Mouse (Mus musculus): ENCODE data around the gene Tll1. TPM values are rescaled to one million over a fixed set of nuclear protein-coding genes. Genes with fewer than 3 reads are reported as not detected.

Gene Tll1
- polyA plus RNA-seq, 1 experiment, result 0.01 TPM

DNA sequence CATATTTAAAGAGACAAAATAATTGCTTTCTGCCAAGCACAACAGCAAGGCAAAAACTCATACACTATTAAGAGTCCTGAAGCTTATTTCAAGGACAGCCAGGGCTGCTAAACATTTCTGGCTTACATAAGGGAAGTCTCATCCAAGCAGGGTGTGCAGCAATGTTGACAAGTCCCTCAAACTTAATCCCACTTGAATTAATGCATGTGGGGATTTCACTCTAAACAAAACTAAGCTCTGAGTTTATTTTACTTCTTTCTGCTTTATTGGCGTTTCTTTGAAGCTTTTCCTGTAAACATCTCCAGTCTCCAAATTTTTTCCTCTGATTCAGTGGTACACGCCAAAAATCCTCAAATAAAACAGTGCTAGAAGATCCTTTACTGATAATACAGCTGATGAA lies 146.2 kb downstream of the Tll1 start:
- Histone ChIP-seq H3K36me3 (ENCODE audit: control insufficient read depth, insufficient read depth) (no peaks in the 10 kb centered on the region), H3K79me2 (ENCODE audit: control insufficient read depth, insufficient read depth) (no peaks in the 10 kb centered on the region), H3K27me3 (ENCODE audit: control insufficient read depth, insufficient read depth, insufficient read length) (no peaks in the 10 kb centered on the region), H3ac (ENCODE audit: control insufficient read depth, insufficient read length, low read depth) (no peak overlapping the region), H3K4me3 (ENCODE audit: insufficient read depth, poor library complexity, severe bottlenecking) (no peak overlapping the region), H3K79me3 (ENCODE audit: low read depth) (no peaks in the 10 kb centered on the region)
- TF ChIP-seq MAX (IDR thresholded peaks at IDR 0.05), result no peak
- TF ChIP-seq CEBPB (IDR thresholded peaks at IDR 0.05; ENCODE audit: low read depth), result no peak
- TF ChIP-seq MYOD1 (IDR thresholded peaks at IDR 0.05; ENCODE audit: control insufficient read depth, insufficient read length, low read depth), result no peak
- no peak for TF ChIP-seq FOSL1 (IDR thresholded peaks at IDR 0.05; ENCODE audit: insufficient read depth, low read length, poor library complexity, severe bottlenecking)
- no peak for TF ChIP-seq CTCF (IDR thresholded peaks at IDR 0.05; ENCODE audit: control insufficient read depth, insufficient read depth, insufficient read length)
- TF ChIP-seq USF1 (IDR thresholded peaks at IDR 0.05; ENCODE audit: low read depth), result no peak

DNA sequence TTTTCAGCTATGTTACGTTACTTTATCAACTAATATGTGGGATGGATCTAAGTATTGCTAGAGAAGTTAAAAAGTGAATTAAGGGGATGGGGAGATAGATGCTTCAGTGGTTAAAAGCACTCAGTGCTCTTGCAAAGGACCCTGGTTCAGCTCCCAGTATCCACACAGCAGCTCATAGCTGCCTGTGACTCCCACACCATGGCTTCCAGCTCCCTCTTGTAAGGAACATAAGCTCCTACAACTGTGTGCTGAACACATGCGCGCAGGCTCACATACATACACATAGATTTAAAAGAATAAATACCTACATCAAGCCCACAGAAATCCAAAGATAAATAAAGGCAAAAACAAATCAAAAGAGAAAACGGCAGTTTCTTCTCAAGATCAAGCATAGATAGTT lies 148.5 kb downstream of the Tll1 start:
- TF ChIP-seq MYOG (IDR thresholded peaks at IDR 0.05; ENCODE audit: control insufficient read depth, extremely low read depth, insufficient read length) (no peak), USF1 (IDR thresholded peaks at IDR 0.05; ENCODE audit: low read depth) (no peak), CTCF (IDR thresholded peaks at IDR 0.05; ENCODE audit: control insufficient read depth, insufficient read depth, insufficient read length) (no peak), MYOD1 (IDR thresholded peaks at IDR 0.05; ENCODE audit: control insufficient read depth, insufficient read length, low read depth) (no peak), CEBPB (IDR thresholded peaks at IDR 0.05; ENCODE audit: low read depth) (no peak), MAX (IDR thresholded peaks at IDR 0.05) (no peak), FOSL1 (IDR thresholded peaks at IDR 0.05; ENCODE audit: insufficient read depth, low read length, poor library complexity, severe bottlenecking) (no peak)
- no peak overlapping the region for H3K4me3 ChIP-seq (ENCODE audit: insufficient read depth, poor library complexity, severe bottlenecking)
- H3K79me3 ChIP-seq (ENCODE audit: low read depth), result no peaks in the 10 kb centered on the region
- no peaks in the 10 kb centered on the region for H3K79me2 ChIP-seq (ENCODE audit: control insufficient read depth, insufficient read depth)
- H3K36me3 ChIP-seq (ENCODE audit: control insufficient read depth, insufficient read depth), result no peaks in the 10 kb centered on the region
- H3K27me3 ChIP-seq (ENCODE audit: control insufficient read depth, insufficient read depth, insufficient read length), result no peaks in the 10 kb centered on the region
- H3ac ChIP-seq (ENCODE audit: control insufficient read depth, insufficient read length, low read depth), result no peak overlapping the region

- no peak overlapping the region for H3K4me3 ChIP-seq (ENCODE audit: insufficient read depth, poor library complexity, severe bottlenecking)
- H3K36me3 ChIP-seq (ENCODE audit: control insufficient read depth, insufficient read depth), result no peaks in the 10 kb centered on the region
- TF ChIP-seq CTCF (IDR thresholded peaks at IDR 0.05; ENCODE audit: control insufficient read depth, insufficient read depth, insufficient read length) (no peak), MAX (IDR thresholded peaks at IDR 0.05) (no peak), MYOD1 (IDR thresholded peaks at IDR 0.05; ENCODE audit: control insufficient read depth, insufficient read length, low read depth) (no peak), MYOG (IDR thresholded peaks at IDR 0.05; ENCODE audit: control insufficient read depth, extremely low read depth, insufficient read length) (no peak), CEBPB (IDR thresholded peaks at IDR 0.05; ENCODE audit: low read depth) (no peak), FOSL1 (IDR thresholded peaks at IDR 0.05; ENCODE audit: insufficient read depth, low read length, poor library complexity, severe bottlenecking) (no peak), USF1 (IDR thresholded peaks at IDR 0.05; ENCODE audit: low read depth) (no peak)
- H3K79me2 ChIP-seq (ENCODE audit: control insufficient read depth, insufficient read depth), result no peaks in the 10 kb centered on the region
- H3K27me3 ChIP-seq (ENCODE audit: control insufficient read depth, insufficient read depth, insufficient read length), result no peaks in the 10 kb centered on the region
- no peaks in the 10 kb centered on the region for H3K79me3 ChIP-seq (ENCODE audit: low read depth)
- H3ac ChIP-seq (ENCODE audit: control insufficient read depth, insufficient read length, low read depth), result no peak overlapping the region
These were observed 157.5 kb downstream of the Tll1 start for GRCm38 (mm10) chr8:64048556-64048955.

- H3K79me2 ChIP-seq (ENCODE audit: control insufficient read depth, insufficient read depth), result no peaks in the 10 kb centered on the region
- no peaks in the 10 kb centered on the region for H3K79me3 ChIP-seq (ENCODE audit: low read depth)
- no peak overlapping the region for H3ac ChIP-seq (ENCODE audit: control insufficient read depth, insufficient read length, low read depth)
- no peaks in the 10 kb centered on the region for H3K36me3 ChIP-seq (ENCODE audit: control insufficient read depth, insufficient read depth)
- H3K27me3 ChIP-seq (ENCODE audit: control insufficient read depth, insufficient read depth, insufficient read length), result no peaks in the 10 kb centered on the region
- H3K4me3 ChIP-seq (ENCODE audit: insufficient read depth, poor library complexity, severe bottlenecking), result no peak overlapping the region
- TF ChIP-seq USF1 (IDR thresholded peaks at IDR 0.05; ENCODE audit: low read depth) (no peak), FOSL1 (IDR thresholded peaks at IDR 0.05; ENCODE audit: insufficient read depth, low read length, poor library complexity, severe bottlenecking) (no peak), MYOG (IDR thresholded peaks at IDR 0.05; ENCODE audit: control insufficient read depth, extremely low read depth, insufficient read length) (no peak), MAX (IDR thresholded peaks at IDR 0.05) (no peak), CEBPB (IDR thresholded peaks at IDR 0.05; ENCODE audit: low read depth) (no peak), MYOD1 (IDR thresholded peaks at IDR 0.05; ENCODE audit: control insufficient read depth, insufficient read length, low read depth) (no peak)
These were observed 158.0 kb downstream of the Tll1 start for GRCm38 (mm10) chr8:64047963-64048505.

DNA sequence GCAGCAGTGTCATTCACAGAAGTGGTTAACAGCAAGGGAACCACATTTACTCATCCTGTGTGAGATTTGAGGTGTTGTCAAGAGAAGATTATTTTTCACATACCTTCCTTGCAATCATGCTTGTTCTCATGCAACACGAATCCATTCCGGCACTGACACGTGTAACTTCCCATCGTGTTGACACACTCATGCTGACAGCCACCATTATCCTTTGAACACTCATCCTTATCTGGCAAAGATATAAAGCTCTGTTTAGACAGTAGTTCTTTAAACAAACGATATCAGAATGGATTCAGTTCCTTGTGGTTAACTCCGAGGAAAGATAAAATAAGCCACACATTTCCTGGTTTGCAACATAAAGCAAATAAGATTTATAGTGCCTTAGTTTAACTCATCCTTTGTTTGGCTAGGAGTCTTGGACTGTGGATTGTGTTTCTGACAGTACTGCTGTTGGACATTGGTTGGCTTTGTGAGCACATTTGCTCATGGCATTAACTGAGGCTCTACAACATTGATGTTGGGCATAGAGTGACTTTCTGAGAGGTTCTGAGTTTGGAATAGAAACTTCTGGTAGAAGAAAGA lies 164.7 kb downstream of the Tll1 start:
- no peak overlapping the region for H3ac ChIP-seq (ENCODE audit: control insufficient read depth, insufficient read length, low read depth)
- H3K79me3 ChIP-seq (ENCODE audit: low read depth), result no peaks in the 10 kb centered on the region
- H3K36me3 ChIP-seq (ENCODE audit: control insufficient read depth, insufficient read depth), result no peaks in the 10 kb centered on the region
- no peaks in the 10 kb centered on the region for H3K27me3 ChIP-seq (ENCODE audit: control insufficient read depth, insufficient read depth, insufficient read length)
- H3K4me3 ChIP-seq (ENCODE audit: insufficient read depth, poor library complexity, severe bottlenecking), result no peak overlapping the region
- H3K79me2 ChIP-seq (ENCODE audit: control insufficient read depth, insufficient read depth), result no peaks in the 10 kb centered on the region
- TF ChIP-seq CTCF (IDR thresholded peaks at IDR 0.05; ENCODE audit: control insufficient read depth, insufficient read depth, insufficient read length) (no peak), MYOG (IDR thresholded peaks at IDR 0.05; ENCODE audit: control insufficient read depth, extremely low read depth, insufficient read length) (no peak), CEBPB (IDR thresholded peaks at IDR 0.05; ENCODE audit: low read depth) (no peak), USF1 (IDR thresholded peaks at IDR 0.05; ENCODE audit: low read depth) (no peak), FOSL1 (IDR thresholded peaks at IDR 0.05; ENCODE audit: insufficient read depth, low read length, poor library complexity, severe bottlenecking) (no peak), MAX (IDR thresholded peaks at IDR 0.05) (no peak), MYOD1 (IDR thresholded peaks at IDR 0.05; ENCODE audit: control insufficient read depth, insufficient read length, low read depth) (no peak)

Data from C2C12 (cell line).